Mouse (Mus musculus) liver, embryonic 13.5 days (tissue): Measurements from ENCODE around the gene Btnl2. TPM values are rescaled to one million over a fixed set of nuclear protein-coding genes. Genes with fewer than 3 reads are reported as not detected.
A peak's percentile ranks its signal among the peaks of the same experiment; 100 is the strongest.

ENCODE experiments used
- ATAC-seq: fragments of 200-750 bp; cut with Nextera tagmentation; 2 replicates; pipeline ENCODE4 v1.8.0; 2017; ENCODE audit warnings: low read depth, mild to moderate bottlenecking, moderate number of reproducible peaks, moderate library complexity
- DNase-seq: peaks from one replicate; pipeline ENCODE4 v3.0.0; 2022
- H3K27ac ChIP-seq: fragments of 300-500 bp; sonication (generic); 2 replicates; pipeline ENCODE4 v1.5.1; 2015; ENCODE audit warnings: moderate library complexity, mild to moderate bottlenecking, inconsistent platforms
- H3K27me3 ChIP-seq: fragments of 300-500 bp; sonication (generic); 2 replicates; pipeline ENCODE4 v1.6.1; 2015; ENCODE audit warnings: mild to moderate bottlenecking, inconsistent platforms
- H3K36me3 ChIP-seq: fragments of 300-500 bp; sonication (generic); 2 replicates; pipeline ENCODE4 v1.6.1; 2015; ENCODE audit warnings: mild to moderate bottlenecking, inconsistent platforms
- H3K4me1 ChIP-seq: fragments of 300-500 bp; sonication (generic); replicated peaks from 2 replicates; pipeline ENCODE4 v1.6.1; 2015; ENCODE audit warnings: inconsistent platforms
- H3K4me2 ChIP-seq: fragments of 300-500 bp; sonication (generic); 2 replicates; pipeline ENCODE4 v1.6.1; 2015; ENCODE audit warnings: inconsistent platforms, mild to moderate bottlenecking, moderate library complexity
- H3K4me3 ChIP-seq: fragments of 300-500 bp; sonication (generic); replicated peaks from 2 replicates; pipeline ENCODE4 v1.5.1; 2015; ENCODE audit warnings: mild to moderate bottlenecking, inconsistent platforms
- H3K9ac ChIP-seq: fragments of 300-500 bp; sonication (generic); 2 replicates; pipeline ENCODE4 v1.6.1; 2015; ENCODE audit warnings: mild to moderate bottlenecking, inconsistent platforms
- H3K9me3 ChIP-seq: fragments of 300-500 bp; sonication (generic); replicated peaks from 2 replicates; pipeline ENCODE4 v1.6.1; 2016; ENCODE audit warnings: inconsistent platforms
- WGBS: fragments of 180-500 bp; shearing (Covaris S2); methylation state at CpG from one replicate; pipeline ENCODE4 v1.1.7; 2015; ENCODE audit not compliant: insufficient replicate concordance; 5-methylcytosine and 5-hydroxymethylcytosine counted together
- polyA plus RNA-seq: library from polyadenylated mRNA; unstranded; fragments of >200 nt; fragmentation: Nextera tagmentation; extraction: Ambion mirVana; gene quantifications from 2 replicates; pipeline ENCODE4 v1.2.1, GENCODE M21; 2015

Btnl2 gene
- polyA plus RNA-seq, 1 experiment from 2014 or later: 0.05 TPM

- Histone ChIP-seq H3K9me3 (no peaks in the 10 kb centered on the region), H3K27ac (no peak overlapping the region), H3K36me3 (no peaks in the 10 kb centered on the region), H3K4me1 (no peaks in the 10 kb centered on the region), H3K9ac (no peak overlapping the region), H3K4me3 (no peak overlapping the region), H3K4me2 (no peak overlapping the region), H3K27me3 (no peaks in the 10 kb centered on the region)
- DNase-seq: peak; percentile 33
- ATAC-seq: no peak
- 5% methylated on average over 4 of the region's 4 CpGs for WGBS
These were observed 5.2 kb upstream of the Btnl2 start for GRCm38 (mm10) chr17:34349429-34349828.

- ATAC-seq (no peak), DNase-seq (no peak)
- Histone ChIP-seq H3K9me3 (no peaks in the 10 kb centered on the region), H3K4me3 (no peak overlapping the region), H3K36me3 (no peaks in the 10 kb centered on the region), H3K4me1 (no peaks in the 10 kb centered on the region), H3K9ac (no peak overlapping the region), H3K27ac (no peak overlapping the region), H3K4me2 (no peak overlapping the region), H3K27me3 (no peaks in the 10 kb centered on the region)
- WGBS: 36% methylated on average over 1 of the region's 1 CpGs
These were observed 318 bp downstream of the Btnl2 start for GRCm38 (mm10) chr17:34354940-34355339.

GRCm38 (mm10) chr17:34362954-34363546, 8.4 kb downstream of the Btnl2 start:
- no peaks in the 10 kb centered on the region for H3K36me3 ChIP-seq

GRCm38 (mm10) chr17:34363676-34364310, 9.2 kb downstream of the Btnl2 start:
- H3K9me3 ChIP-seq: no peaks in the 10 kb centered on the region
- ATAC-seq (no peak), DNase-seq (no peak)
- H3K27ac ChIP-seq: no peak overlapping the region
- no peaks in the 10 kb centered on the region for H3K36me3 ChIP-seq
- H3K9ac ChIP-seq: no peak overlapping the region
- H3K4me1 ChIP-seq: no peaks in the 10 kb centered on the region
- H3K27me3 ChIP-seq: no peaks in the 10 kb centered on the region
- WGBS: 46% methylated on average over 3 of the region's 3 CpGs
- no peak overlapping the region for H3K4me3 ChIP-seq
- H3K4me2 ChIP-seq: no peak overlapping the region

More at GRCm38 (mm10) chr17:34362954-34363546, 8.4 kb downstream of the Btnl2 start:
- H3K4me3 ChIP-seq: no peak overlapping the region
- DNase-seq (no peak), ATAC-seq (no peak)
- no peak overlapping the region for H3K27ac ChIP-seq
- no peaks in the 10 kb centered on the region for H3K4me1 ChIP-seq
- H3K9me3 ChIP-seq: no peaks in the 10 kb centered on the region
- 70% methylated on average over 15 of the region's 15 CpGs for WGBS
- H3K4me2 ChIP-seq: no peak overlapping the region
- H3K27me3 ChIP-seq: no peaks in the 10 kb centered on the region
- H3K9ac ChIP-seq: no peak overlapping the region

- Histone ChIP-seq H3K4me2 (no peak overlapping the region), H3K4me3 (no peak overlapping the region), H3K27me3 (no peaks in the 10 kb centered on the region), H3K36me3 (no peaks in the 10 kb centered on the region), H3K9ac (no peak overlapping the region), H3K4me1 (no peaks in the 10 kb centered on the region), H3K27ac (no peak overlapping the region), H3K9me3 (no peaks in the 10 kb centered on the region)
- WGBS: 53% methylated on average over 10 of the region's 10 CpGs
- ATAC-seq: no peak
- no peak for DNase-seq
These were observed 10.4 kb downstream of the Btnl2 start for GRCm38 (mm10) chr17:34365031-34365430.

- no peaks in the 10 kb centered on the region for H3K4me1 ChIP-seq
- H3K27me3 ChIP-seq: peaks cover 3% of the 10 kb centered on the region; the same call in 1 of the 2 replicates
- H3K36me3 ChIP-seq: no peaks in the 10 kb centered on the region
- H3K9ac ChIP-seq: no peak overlapping the region
- ATAC-seq: no peak
- no peak overlapping the region for H3K27ac ChIP-seq
- 41% methylated on average over 4 of the region's 4 CpGs for WGBS
- no peak for DNase-seq
- H3K4me2 ChIP-seq: no peak overlapping the region
- no peak overlapping the region for H3K4me3 ChIP-seq
- no peaks in the 10 kb centered on the region for H3K9me3 ChIP-seq
These were observed 15.9 kb downstream of the Btnl2 start for GRCm38 (mm10) chr17:34370563-34370962.

- ATAC-seq: no peak
- H3K9ac ChIP-seq: no peak overlapping the region
- no peak overlapping the region for H3K27ac ChIP-seq
- WGBS: 64% methylated on average over 6 of the region's 6 CpGs
- no peaks in the 10 kb centered on the region for H3K4me1 ChIP-seq
- no peak overlapping the region for H3K4me2 ChIP-seq
- H3K9me3 ChIP-seq: no peaks in the 10 kb centered on the region
- peaks cover 6% of the 10 kb centered on the region; the same call in 1 of the 2 replicates for H3K27me3 ChIP-seq
- no peaks in the 10 kb centered on the region for H3K36me3 ChIP-seq
- H3K4me3 ChIP-seq: no peak overlapping the region
- no peak for DNase-seq
These were observed 18.6 kb downstream of the Btnl2 start for GRCm38 (mm10) chr17:34373055-34373709.

GRCm38 (mm10) chr17:34376847-34377246, 22.2 kb downstream of the Btnl2 start, which contains the start of gene Btnl1:
Gene Btnl1, plus strand, starts transcription at chr17:34377132.
- H3K9me3 ChIP-seq: no peaks in the 10 kb centered on the region
- 51% methylated on average over 2 of the region's 2 CpGs for WGBS
- peaks cover 6% of the 10 kb centered on the region; the same call in 1 of the 2 replicates for H3K27me3 ChIP-seq
- no peak within 1 kb of the TSS for H3K4me3 ChIP-seq
- H3K36me3 ChIP-seq: no peaks in the 10 kb centered on the region
- DNase-seq (no peak), ATAC-seq (no peak)
- no peaks in the 10 kb centered on the region for H3K4me1 ChIP-seq
- H3K4me2 ChIP-seq: no peak within 1 kb of the TSS
- no peak within 1 kb of the TSS for H3K9ac ChIP-seq
- H3K27ac ChIP-seq: no peak within 1 kb of the TSS

GRCm38 (mm10) chr17:34377450-34378209, 23.0 kb downstream of the Btnl2 start:
- Histone ChIP-seq H3K4me1 (no peaks in the 10 kb centered on the region), H3K27ac (no peak overlapping the region), H3K4me2 (no peak overlapping the region), H3K36me3 (no peaks in the 10 kb centered on the region), H3K27me3 (peaks cover 6% of the 10 kb centered on the region; the same call in 1 of the 2 replicates), H3K9me3 (no peaks in the 10 kb centered on the region), H3K9ac (no peak overlapping the region), H3K4me3 (no peak overlapping the region)
- DNase-seq: no peak
- no peak for ATAC-seq
- 35% methylated on average over 6 of the region's 6 CpGs for WGBS

- H3K9ac ChIP-seq: no peak overlapping the region
- no peak overlapping the region for H3K4me2 ChIP-seq
- no peak overlapping the region for H3K27ac ChIP-seq
- 63% methylated on average over 2 of the region's 2 CpGs for WGBS
- peaks cover 2% of the 10 kb centered on the region; the same call in 1 of the 2 replicates for H3K27me3 ChIP-seq
- no peaks in the 10 kb centered on the region for H3K4me1 ChIP-seq
- no peaks in the 10 kb centered on the region for H3K36me3 ChIP-seq
- DNase-seq: no peak
- no peak overlapping the region for H3K4me3 ChIP-seq
- ATAC-seq: no peak
- H3K9me3 ChIP-seq: no peaks in the 10 kb centered on the region
These were observed 24.1 kb downstream of the Btnl2 start for GRCm38 (mm10) chr17:34378716-34379115.

- H3K4me3 ChIP-seq: no peak overlapping the region
- 0 out of 2 replicates have a peak, but pooled peaks cover 2% of the 10 kb centered on the region for H3K27me3 ChIP-seq
- no peak for ATAC-seq
- H3K4me1 ChIP-seq: no peaks in the 10 kb centered on the region
- no peak overlapping the region for H3K27ac ChIP-seq
- H3K4me2 ChIP-seq: no peak overlapping the region
- H3K9ac ChIP-seq: no peak overlapping the region
- no peaks in the 10 kb centered on the region for H3K36me3 ChIP-seq
- 70% methylated on average over 7 of the region's 7 CpGs for WGBS
- DNase-seq: no peak
- no peaks in the 10 kb centered on the region for H3K9me3 ChIP-seq
These were observed 24.8 kb downstream of the Btnl2 start for GRCm38 (mm10) chr17:34379451-34379850.
